Mouse (Mus musculus) right cerebral cortex, postnatal 36 days (tissue): ENCODE measurements around the gene Pik3ap1.
"Not testable (repeated sequence)": the region's sequence is repeated elsewhere in the genome, so short reads cannot be mapped to it uniquely, and the experiment has no call there.

Experiments
- DNase-seq, 2 experiments: peaks; one replicate each; pipeline ENCODE4 v3.0.0; 2022; ENCODE audit warnings: low spot score in 2 of 2, mixed read lengths in 1 of 2

The Pik3ap1 gene

GRCm38 (mm10) chr19:41384922-41385508, at the start of gene Pik3ap1:
Pik3ap1 (minus strand) TSS chr19:41385102.
- no peak for DNase-seq

GRCm38 (mm10) chr19:41431512-41432164, 46.7 kb upstream of the Pik3ap1 start:
- DNase-seq = not testable (repeated sequence)

- DNase-seq = not testable (repeated sequence)
Observed at GRCm38 (mm10) chr19:41425927-41426772, 41.2 kb upstream of the Pik3ap1 start.

GRCm38 (mm10) chr19:41421264-41421663, 36.4 kb upstream of the Pik3ap1 start:
- no peak for DNase-seq

GRCm38 (mm10) chr19:41418786-41419185, 33.9 kb upstream of the Pik3ap1 start:
- no peak for DNase-seq

GRCm38 (mm10) chr19:41417995-41418394, 33.1 kb upstream of the Pik3ap1 start:
- no peak for DNase-seq

GRCm38 (mm10) chr19:41416201-41416600, 31.3 kb upstream of the Pik3ap1 start:
- no peak for DNase-seq

- no peak for DNase-seq
Observed at GRCm38 (mm10) chr19:41402603-41403002, 17.7 kb upstream of the Pik3ap1 start.

GRCm38 (mm10) chr19:41390856-41391255, 6.0 kb upstream of the Pik3ap1 start:
- DNase-seq = no peak

GRCm38 (mm10) chr19:41389351-41389750, 4.4 kb upstream of the Pik3ap1 start:
- no peak for DNase-seq

GRCm38 (mm10) chr19:41388242-41388641, 3.3 kb upstream of the Pik3ap1 start:
- no peak for DNase-seq

GRCm38 (mm10) chr19:41387262-41387661, 2.4 kb upstream of the Pik3ap1 start:
- no peak for DNase-seq

GRCm38 (mm10) chr19:41384406-41384851, 473 bp downstream of the Pik3ap1 start:
- no peak for DNase-seq

- no peak for DNase-seq
Observed at GRCm38 (mm10) chr19:41382391-41382978, 2.4 kb downstream of the Pik3ap1 start.

- DNase-seq = no peak
Observed at GRCm38 (mm10) chr19:41381581-41382239, 3.2 kb downstream of the Pik3ap1 start.

GRCm38 (mm10) chr19:41379195-41379594, 5.7 kb downstream of the Pik3ap1 start:
- DNase-seq = no peak

- DNase-seq = no peak
Observed at GRCm38 (mm10) chr19:41375791-41376190, 9.1 kb downstream of the Pik3ap1 start.

GRCm38 (mm10) chr19:41375096-41375495, 9.8 kb downstream of the Pik3ap1 start:
- no peak for DNase-seq

GRCm38 (mm10) chr19:41374658-41375057, 10.2 kb downstream of the Pik3ap1 start:
- DNase-seq = no peak

GRCm38 (mm10) chr19:41372322-41372721, 12.6 kb downstream of the Pik3ap1 start:
- no peak for DNase-seq

- DNase-seq = no peak
Observed at GRCm38 (mm10) chr19:41371373-41371772, 13.5 kb downstream of the Pik3ap1 start.
